Mouse (Mus musculus): ENCODE results near the gene Gm10974. TPM values are rescaled to one million over a fixed set of nuclear protein-coding genes. Genes with fewer than 3 reads are reported as not detected.

The Gm10974 gene
- polyA plus RNA-seq, 1 experiment from 2014 or later = not detected

- Histone ChIP-seq H3K27ac (ENCODE audit: low read depth, low read length) (no peak overlapping the region), H3K36me3 (ENCODE audit: control insufficient read depth, insufficient read depth, low read length) (no peaks in the 10 kb centered on the region), H3K4me2 (ENCODE audit: low read depth, low read length, severe bottlenecking) (no peak overlapping the region), H3K9ac (ENCODE audit: low read length) (no peak overlapping the region), H3K9me3 (ENCODE audit: control insufficient read depth, low read length) (no peaks in the 10 kb centered on the region), H3K4me1 (replicated peaks; ENCODE audit: control insufficient read depth, insufficient read depth, low read length) (peaks cover 5% of the 10 kb centered on the region), H3K4me3 (ENCODE audit: low read depth, low read length) (no peak overlapping the region), H3K27me3 (ENCODE audit: control insufficient read depth, insufficient read depth, low read length) (no peaks in the 10 kb centered on the region; the same call in 1 of the 2 replicates)
- DNase-seq (ENCODE audit: low spot score) (no peak), ATAC-seq (replicated peaks; ENCODE audit: low FRiP score) (no peak)
- 95% methylated on average over 12 of the region's 12 CpGs for WGBS
Observed at GRCm38 (mm10) chr7:66385826-66386225, 20.1 kb downstream of the Gm10974 start.

GRCm38 (mm10) chr7:66386411-66386810, 20.7 kb downstream of the Gm10974 start:
- no peaks in the 10 kb centered on the region for H3K9me3 ChIP-seq (ENCODE audit: control insufficient read depth, low read length)
- ATAC-seq (replicated peaks; ENCODE audit: low FRiP score) (no peak), DNase-seq (ENCODE audit: low spot score) (no peak)
- 93% methylated on average over 6 of the region's 6 CpGs for WGBS
- no peak overlapping the region for H3K27ac ChIP-seq (ENCODE audit: low read depth, low read length)
- no peaks in the 10 kb centered on the region; the same call in 1 of the 2 replicates for H3K27me3 ChIP-seq (ENCODE audit: control insufficient read depth, insufficient read depth, low read length)
- H3K4me2 ChIP-seq (ENCODE audit: low read depth, low read length, severe bottlenecking) = no peak overlapping the region
- no peak overlapping the region for H3K4me3 ChIP-seq (ENCODE audit: low read depth, low read length)
- no peaks in the 10 kb centered on the region for H3K36me3 ChIP-seq (ENCODE audit: control insufficient read depth, insufficient read depth, low read length)
- H3K9ac ChIP-seq (ENCODE audit: low read length) = no peak overlapping the region
- peaks cover 5% of the 10 kb centered on the region for H3K4me1 ChIP-seq (replicated peaks; ENCODE audit: control insufficient read depth, insufficient read depth, low read length)

GRCm38 (mm10) chr7:66387419-66387812, 21.7 kb downstream of the Gm10974 start:
- peaks cover 5% of the 10 kb centered on the region for H3K4me1 ChIP-seq (replicated peaks; ENCODE audit: control insufficient read depth, insufficient read depth, low read length)
- no peak for ATAC-seq (replicated peaks; ENCODE audit: low FRiP score)

GRCm38 (mm10) chr7:66387813-66388521, 22.3 kb downstream of the Gm10974 start, which contains the start of gene Lrrk1:
Gene Lrrk1, minus strand, starts transcription at chr7:66388350.
- H3K9ac ChIP-seq (ENCODE audit: low read length) = peak within 1 kb of the TSS; percentile 72
- WGBS = under 1% methylated on average over 60 of the region's 70 CpGs

More at GRCm38 (mm10) chr7:66387419-66387812, 21.7 kb downstream of the Gm10974 start:
- WGBS = 2% methylated on average over 13 of the region's 13 CpGs
- peak; percentile 58 for DNase-seq (ENCODE audit: low spot score)
- no peaks in the 10 kb centered on the region for H3K9me3 ChIP-seq (ENCODE audit: control insufficient read depth, low read length)
- H3K4me2 ChIP-seq (ENCODE audit: low read depth, low read length, severe bottlenecking) = peak overlapping the region; percentile 99
- no peaks in the 10 kb centered on the region for H3K36me3 ChIP-seq (ENCODE audit: control insufficient read depth, insufficient read depth, low read length)
- H3K4me3 ChIP-seq (ENCODE audit: low read depth, low read length) = peak overlapping the region; percentile 56
- no peaks in the 10 kb centered on the region; the same call in 1 of the 2 replicates for H3K27me3 ChIP-seq (ENCODE audit: control insufficient read depth, insufficient read depth, low read length)
- H3K9ac ChIP-seq (ENCODE audit: low read length) = peak overlapping the region; percentile 72
- H3K27ac ChIP-seq (ENCODE audit: low read depth, low read length) = no peak overlapping the region

GRCm38 (mm10) chr7:66388621-66389532, 23.2 kb downstream of the Gm10974 start:
- WGBS = 12% methylated on average over 28 of the region's 28 CpGs
- ATAC-seq (replicated peaks; ENCODE audit: low FRiP score) (peak; percentile 73; the same call in 1 of the 2 replicates), DNase-seq (ENCODE audit: low spot score) (peak; percentile 75)
- no peaks in the 10 kb centered on the region for H3K36me3 ChIP-seq (ENCODE audit: control insufficient read depth, insufficient read depth, low read length)
- H3K27me3 ChIP-seq (ENCODE audit: control insufficient read depth, insufficient read depth, low read length) = no peaks in the 10 kb centered on the region; the same call in 1 of the 2 replicates
- no peak overlapping the region for H3K27ac ChIP-seq (ENCODE audit: low read depth, low read length)
- peak overlapping the region; percentile 56 for H3K4me3 ChIP-seq (ENCODE audit: low read depth, low read length)
- no peaks in the 10 kb centered on the region for H3K9me3 ChIP-seq (ENCODE audit: control insufficient read depth, low read length)
- peak overlapping the region; percentile 72; the same call in 1 of the 2 replicates for H3K9ac ChIP-seq (ENCODE audit: low read length)
- peak overlapping the region; percentile 99 for H3K4me2 ChIP-seq (ENCODE audit: low read depth, low read length, severe bottlenecking)
- H3K4me1 ChIP-seq (replicated peaks; ENCODE audit: control insufficient read depth, insufficient read depth, low read length) = peaks cover 5% of the 10 kb centered on the region

More at GRCm38 (mm10) chr7:66387813-66388521, 22.3 kb downstream of the Gm10974 start, which contains the start of gene Lrrk1:
- ATAC-seq (replicated peaks; ENCODE audit: low FRiP score) (peak; percentile 86), DNase-seq (ENCODE audit: low spot score) (peak; percentile 84)
- Histone ChIP-seq H3K4me1 (replicated peaks; ENCODE audit: control insufficient read depth, insufficient read depth, low read length) (peaks cover 5% of the 10 kb centered on the region), H3K27ac (ENCODE audit: low read depth, low read length) (no peak within 1 kb of the TSS), H3K9me3 (ENCODE audit: control insufficient read depth, low read length) (no peaks in the 10 kb centered on the region), H3K4me2 (ENCODE audit: low read depth, low read length, severe bottlenecking) (peak within 1 kb of the TSS; percentile 99), H3K27me3 (ENCODE audit: control insufficient read depth, insufficient read depth, low read length) (no peaks in the 10 kb centered on the region; the same call in 1 of the 2 replicates), H3K36me3 (ENCODE audit: control insufficient read depth, insufficient read depth, low read length) (no peaks in the 10 kb centered on the region), H3K4me3 (ENCODE audit: low read depth, low read length) (peak within 1 kb of the TSS; percentile 56)

- no peaks in the 10 kb centered on the region for H3K9me3 ChIP-seq (ENCODE audit: control insufficient read depth, low read length)
- ATAC-seq (replicated peaks; ENCODE audit: low FRiP score) (no peak), DNase-seq (ENCODE audit: low spot score) (no peak)
- H3K4me1 ChIP-seq (replicated peaks; ENCODE audit: control insufficient read depth, insufficient read depth, low read length) = no peaks in the 10 kb centered on the region
- H3K4me2 ChIP-seq (ENCODE audit: low read depth, low read length, severe bottlenecking) = no peak overlapping the region
- no peak overlapping the region for H3K27ac ChIP-seq (ENCODE audit: low read depth, low read length)
- H3K9ac ChIP-seq (ENCODE audit: low read length) = no peak overlapping the region
- H3K36me3 ChIP-seq (ENCODE audit: control insufficient read depth, insufficient read depth, low read length) = no peaks in the 10 kb centered on the region
- no peak overlapping the region for H3K4me3 ChIP-seq (ENCODE audit: low read depth, low read length)
- WGBS = 80% methylated on average over 3 of the region's 3 CpGs
- H3K27me3 ChIP-seq (ENCODE audit: control insufficient read depth, insufficient read depth, low read length) = no peaks in the 10 kb centered on the region
Observed at GRCm38 (mm10) chr7:66397288-66397687, 31.6 kb downstream of the Gm10974 start.

GRCm38 (mm10) chr7:66401605-66402004, 35.9 kb downstream of the Gm10974 start:
- DNase-seq (ENCODE audit: low spot score) (no peak), ATAC-seq (replicated peaks; ENCODE audit: low FRiP score) (no peak)
- Histone ChIP-seq H3K4me1 (replicated peaks; ENCODE audit: control insufficient read depth, insufficient read depth, low read length) (no peaks in the 10 kb centered on the region), H3K4me3 (ENCODE audit: low read depth, low read length) (no peak overlapping the region), H3K27me3 (ENCODE audit: control insufficient read depth, insufficient read depth, low read length) (no peaks in the 10 kb centered on the region), H3K27ac (ENCODE audit: low read depth, low read length) (no peak overlapping the region), H3K9ac (ENCODE audit: low read length) (no peak overlapping the region), H3K9me3 (ENCODE audit: control insufficient read depth, low read length) (no peaks in the 10 kb centered on the region), H3K4me2 (ENCODE audit: low read depth, low read length, severe bottlenecking) (no peak overlapping the region), H3K36me3 (ENCODE audit: control insufficient read depth, insufficient read depth, low read length) (no peaks in the 10 kb centered on the region)
- WGBS = 43% methylated on average over 8 of the region's 8 CpGs

GRCm38 (mm10) chr7:66402876-66403275, 37.2 kb downstream of the Gm10974 start:
- WGBS = 86% methylated on average over 5 of the region's 5 CpGs
- DNase-seq (ENCODE audit: low spot score) = no peak
- Histone ChIP-seq H3K4me1 (replicated peaks; ENCODE audit: control insufficient read depth, insufficient read depth, low read length) (no peaks in the 10 kb centered on the region), H3K27me3 (ENCODE audit: control insufficient read depth, insufficient read depth, low read length) (no peaks in the 10 kb centered on the region), H3K4me2 (ENCODE audit: low read depth, low read length, severe bottlenecking) (no peak overlapping the region), H3K9ac (ENCODE audit: low read length) (no peak overlapping the region), H3K36me3 (ENCODE audit: control insufficient read depth, insufficient read depth, low read length) (no peaks in the 10 kb centered on the region), H3K27ac (ENCODE audit: low read depth, low read length) (no peak overlapping the region), H3K4me3 (ENCODE audit: low read depth, low read length) (no peak overlapping the region), H3K9me3 (ENCODE audit: control insufficient read depth, low read length) (no peaks in the 10 kb centered on the region)
- no peak for ATAC-seq (replicated peaks; ENCODE audit: low FRiP score)
